Mouse (Mus musculus) intestine, postnatal 0 days (tissue): ENCODE data around the gene Slc25a22. TPM values are rescaled to one million over a fixed set of nuclear protein-coding genes. Genes with fewer than 3 reads are reported as not detected.

Experiments used
- ATAC-seq: fragments of 200-750 bp; cut with Nextera tagmentation; 2 replicates; pipeline ENCODE4 v1.8.0; 2017; ENCODE audit warnings: mild to moderate bottlenecking, moderate TSS enrichment, moderate library complexity
- H3K27ac ChIP-seq: fragments of 300-500 bp; sonication (generic); 2 replicates; pipeline ENCODE4 v1.5.1; 2014; ENCODE audit warnings: mild to moderate bottlenecking, low read depth, low read length, moderate library complexity
- H3K27me3 ChIP-seq: fragments of 300-500 bp; sonication (generic); replicated peaks from 2 replicates; pipeline ENCODE4 v1.6.1; 2014; ENCODE audit warnings: low read length, mixed read lengths; ENCODE audit not compliant: control insufficient read depth, insufficient read depth
- H3K36me3 ChIP-seq: fragments of 300-500 bp; sonication (generic); 2 replicates; pipeline ENCODE4 v1.6.1; 2014; ENCODE audit warnings: mild to moderate bottlenecking, moderate library complexity; ENCODE audit not compliant: control insufficient read depth, insufficient read depth
- H3K4me1 ChIP-seq: fragments of 300-500 bp; sonication (generic); replicated peaks from 2 replicates; pipeline ENCODE4 v1.6.1; 2014; ENCODE audit warnings: antibody characterized with exemption, low read length, mixed read lengths; ENCODE audit not compliant: control insufficient read depth, insufficient read depth
- H3K4me2 ChIP-seq: fragments of 300-500 bp; sonication (generic); replicated peaks from 2 replicates; pipeline ENCODE4 v1.6.1; 2014; ENCODE audit warnings: low read depth, mild to moderate bottlenecking, moderate library complexity
- H3K4me3 ChIP-seq: fragments of 300-500 bp; sonication (generic); 2 replicates; pipeline ENCODE4 v1.5.1; 2014; ENCODE audit warnings: low read depth, low read length
- H3K9ac ChIP-seq: fragments of 300-500 bp; sonication (generic); 2 replicates; pipeline ENCODE4 v1.6.1; 2014; ENCODE audit warnings: mild to moderate bottlenecking, low read depth, low read length
- H3K9me3 ChIP-seq: fragments of 300-500 bp; sonication (generic); 2 replicates; pipeline ENCODE4 v1.6.1; 2016; ENCODE audit warnings: mixed run types; ENCODE audit not compliant: control insufficient read depth
- CTCF ChIP-seq: sonication (generic); IDR thresholded peaks from 2 replicates; pipeline ENCODE4 v1.5.1; 2016; ENCODE audit warnings: low read depth, mild to moderate bottlenecking, control low read depth, antibody characterized with exemption, moderate library complexity
- WGBS: fragments of 180-500 bp; shearing (Covaris S2); extraction: QIAGEN DNeasy Blood & Tissue Kit; methylation state at CpG from one replicate; pipeline ENCODE4 v1.1.7; 2014; 5-methylcytosine and 5-hydroxymethylcytosine counted together
- polyA plus RNA-seq: library from polyadenylated mRNA; unstranded; fragments of >200 nt; fragmentation: Nextera tagmentation; extraction: Ambion mirVana; gene quantifications from 2 replicates; pipeline ENCODE4 v1.2.1, GENCODE M21; 2015

The Slc25a22 gene
- polyA plus RNA-seq, 1 experiment from 2014 or later = 67.7 TPM

GRCm38 (mm10) chr7:141416144-141416841 is 21.4 kb downstream of the Slc25a22 start:
- Histone ChIP-seq H3K4me3 (no peak overlapping the region), H3K36me3 (no peaks in the 10 kb centered on the region), H3K9ac (no peak overlapping the region), H3K27ac (peak overlapping the region; percentile 16; the same call in 1 of the 2 replicates), H3K9me3 (no peaks in the 10 kb centered on the region), H3K4me2 (no peak overlapping the region), H3K4me1 (peaks cover 5% of the 10 kb centered on the region; the same call in 1 of the 2 replicates), H3K27me3 (no peaks in the 10 kb centered on the region)
- TF ChIP-seq CTCF = no peak
- ATAC-seq = no peak
- 76% methylated on average over 6 of the region's 6 CpGs for WGBS

- Histone ChIP-seq H3K36me3 (peaks cover 16% of the 10 kb centered on the region; the same call in 1 of the 2 replicates), H3K27me3 (no peaks in the 10 kb centered on the region), H3K4me2 (peak within 1 kb of the TSS; percentile 90), H3K4me1 (peaks cover 5% of the 10 kb centered on the region; the same call in 1 of the 2 replicates), H3K9ac (peak within 1 kb of the TSS; percentile 65), H3K9me3 (no peaks in the 10 kb centered on the region), H3K27ac (peak within 1 kb of the TSS; percentile 84), H3K4me3 (peak within 1 kb of the TSS; percentile 59)
- ATAC-seq = peak; percentile 91
- TF ChIP-seq CTCF = peak; percentile 54
- under 1% methylated on average over 56 of the region's 56 CpGs for WGBS
These were observed 23.7 kb downstream of the Slc25a22 start, which contains the start of gene Gatd1 for GRCm38 (mm10) chr7:141413809-141414584. Gene Gatd1, minus strand, starts transcription at chr7:141414136.

- ATAC-seq = no peak
- no peaks in the 10 kb centered on the region for H3K27me3 ChIP-seq
These were observed 24.4 kb downstream of the Slc25a22 start for GRCm38 (mm10) chr7:141413331-141413730.

GRCm38 (mm10) chr7:141411667-141412066 is 26.0 kb downstream of the Slc25a22 start:
- no peak for TF ChIP-seq CTCF
- Histone ChIP-seq H3K9ac (no peak overlapping the region), H3K4me3 (no peak overlapping the region), H3K9me3 (no peaks in the 10 kb centered on the region), H3K4me2 (no peak overlapping the region), H3K27me3 (no peaks in the 10 kb centered on the region), H3K36me3 (peaks cover 24% of the 10 kb centered on the region; the same call in 1 of the 2 replicates), H3K4me1 (peaks cover 5% of the 10 kb centered on the region; the same call in 1 of the 2 replicates), H3K27ac (no peak overlapping the region)
- 100% methylated on average over 1 of the region's 1 CpGs for WGBS
- ATAC-seq = no peak

More at GRCm38 (mm10) chr7:141413331-141413730, 24.4 kb downstream of the Slc25a22 start:
- H3K4me2 ChIP-seq = peak overlapping the region; percentile 90
- WGBS = 1% methylated on average over 16 of the region's 16 CpGs
- peak overlapping the region; percentile 65 for H3K9ac ChIP-seq
- H3K9me3 ChIP-seq = no peaks in the 10 kb centered on the region
- peak overlapping the region; percentile 59 for H3K4me3 ChIP-seq
- peaks cover 5% of the 10 kb centered on the region; the same call in 1 of the 2 replicates for H3K4me1 ChIP-seq
- TF ChIP-seq CTCF = no peak
- peaks cover 19% of the 10 kb centered on the region; the same call in 1 of the 2 replicates for H3K36me3 ChIP-seq
- H3K27ac ChIP-seq = peak overlapping the region; percentile 84

- Histone ChIP-seq H3K4me1 (peaks cover 5% of the 10 kb centered on the region; the same call in 1 of the 2 replicates), H3K9ac (no peak overlapping the region), H3K27ac (no peak overlapping the region), H3K27me3 (no peaks in the 10 kb centered on the region), H3K36me3 (peaks cover 24% of the 10 kb centered on the region; the same call in 1 of the 2 replicates), H3K9me3 (no peaks in the 10 kb centered on the region), H3K4me3 (no peak overlapping the region), H3K4me2 (no peak overlapping the region)
- ATAC-seq = no peak
- no peak for TF ChIP-seq CTCF
- 96% methylated on average over 8 of the region's 8 CpGs for WGBS
These were observed 27.1 kb downstream of the Slc25a22 start for GRCm38 (mm10) chr7:141410631-141411030.

- peak; percentile 67 for ATAC-seq
- Histone ChIP-seq H3K9me3 (no peaks in the 10 kb centered on the region), H3K36me3 (peaks cover 24% of the 10 kb centered on the region; the same call in 1 of the 2 replicates), H3K27me3 (no peaks in the 10 kb centered on the region), H3K4me3 (no peak overlapping the region), H3K27ac (no peak overlapping the region), H3K4me1 (peaks cover 5% of the 10 kb centered on the region; the same call in 1 of the 2 replicates), H3K4me2 (no peak overlapping the region; the same call in 1 of the 2 replicates), H3K9ac (no peak overlapping the region)
- TF ChIP-seq CTCF = peak; percentile 98
- 12% methylated on average over 11 of the region's 11 CpGs for WGBS
These were observed 28.9 kb downstream of the Slc25a22 start for GRCm38 (mm10) chr7:141408833-141409232.
